Mouse (Mus musculus) heart, adult 2 months (tissue): Measurements from ENCODE around the gene Gm20696.

ENCODE experiments used
- EP300 ChIP-seq: fragments of 200-500 bp; IDR thresholded peaks from 2 replicates; pipeline ENCODE4 v1.6.1; 2011; ENCODE audit warnings: low read depth, low read length, control low read depth; ENCODE audit not compliant: insufficient read depth
- POLR2A ChIP-seq: fragments of 200-500 bp; IDR thresholded peaks from 2 replicates; pipeline ENCODE4 v1.6.1; 2011; ENCODE audit warnings: mild to moderate bottlenecking, low read depth, low read length, control low read depth; ENCODE audit not compliant: insufficient read depth

GRCm38 (mm10) chr6:99525351-99525750 is 141.2 kb downstream of the Gm20696 start:
- TF ChIP-seq POLR2A, result no peak
- no peak for TF ChIP-seq EP300
